Mouse (Mus musculus) heart, embryonic 14.5 days (tissue): Measurements from ENCODE around the gene Olfr67. TPM values are rescaled to one million over a fixed set of nuclear protein-coding genes. Genes with fewer than 3 reads are reported as not detected.
"Not testable (repeated sequence)": the region's sequence is repeated elsewhere in the genome, so short reads cannot be mapped to it uniquely, and the experiment has no call there.

Source experiments
- ATAC-seq: fragments of 200-750 bp; cut with Nextera tagmentation; 2 replicates; pipeline ENCODE4 v1.8.0; 2017; ENCODE audit warnings: low read depth, moderate TSS enrichment; ENCODE audit not compliant: insufficient number of reproducible peaks, insufficient read depth, low FRiP score
- H3K27ac ChIP-seq, 2 experiments: fragments of 200-500 bp in 1 of 2; fragments of 300-500 bp in 1 of 2; sonication (generic) in 1 of 2; replicated peaks in 1 of 2; 2 replicates each; pipeline ENCODE4 v1.5.1; 2012 to 2014; ENCODE audit warnings: low read depth in 2 of 2, low read length in 2 of 2, control low read depth in 1 of 2, mild to moderate bottlenecking in 1 of 2, mixed read lengths in 1 of 2; ENCODE audit not compliant: control insufficient read depth in 1 of 2, insufficient read depth in 1 of 2
- H3K27me3 ChIP-seq: fragments of 300-500 bp; sonication (generic); 2 replicates; pipeline ENCODE4 v1.6.1; 2014; ENCODE audit warnings: mild to moderate bottlenecking, low read length, control low read depth; ENCODE audit not compliant: control insufficient read depth, insufficient read depth
- H3K36me3 ChIP-seq: fragments of 300-500 bp; sonication (generic); 2 replicates; pipeline ENCODE4 v1.6.1; 2014; ENCODE audit warnings: mild to moderate bottlenecking, control low read depth, low read length, mixed read lengths; ENCODE audit not compliant: control insufficient read depth, insufficient read depth
- H3K4me1 ChIP-seq, 2 experiments: fragments of 200-500 bp in 1 of 2; fragments of 300-500 bp in 1 of 2; sonication (generic) in 1 of 2; 2 replicates each; pipeline ENCODE4 v1.6.1; 2012 to 2014; ENCODE audit warnings: low read length in 2 of 2, control low read depth in 1 of 2, mixed read lengths in 1 of 2; ENCODE audit not compliant: control insufficient read depth in 2 of 2, insufficient read depth in 2 of 2
- H3K4me2 ChIP-seq: fragments of 300-500 bp; sonication (generic); 2 replicates; pipeline ENCODE4 v1.6.1; 2014; ENCODE audit warnings: mild to moderate bottlenecking, low read length
- H3K4me3 ChIP-seq, 2 experiments: fragments of 200-500 bp in 1 of 2; fragments of 300-500 bp in 1 of 2; sonication (generic) in 1 of 2; 2 replicates each; pipeline ENCODE4 v1.5.1; 2012 to 2014; ENCODE audit warnings: low read length in 2 of 2, mild to moderate bottlenecking in 2 of 2, control low read depth in 1 of 2, low read depth in 1 of 2, moderate library complexity in 1 of 2; ENCODE audit not compliant: control insufficient read depth in 1 of 2, insufficient read depth in 1 of 2
- H3K9ac ChIP-seq: fragments of 300-500 bp; sonication (generic); 2 replicates; pipeline ENCODE4 v1.6.1; 2014; ENCODE audit warnings: mild to moderate bottlenecking, low read length
- H3K9me3 ChIP-seq: fragments of 300-500 bp; sonication (generic); 2 replicates; pipeline ENCODE4 v1.6.1; 2016; ENCODE audit warnings: low read length, control low read depth; ENCODE audit not compliant: control insufficient read depth
- WGBS: fragments of 180-500 bp; shearing (Covaris S2); extraction: QIAGEN DNeasy Blood & Tissue Kit; methylation state at CpG from one replicate; pipeline ENCODE4 v1.1.7; 2014; 5-methylcytosine and 5-hydroxymethylcytosine counted together
- polyA plus RNA-seq: library from polyadenylated mRNA; unstranded; fragments of >200 nt; fragmentation: Nextera tagmentation; extraction: Ambion mirVana; gene quantifications from 2 replicates; pipeline ENCODE4 v1.2.1, GENCODE M21; 2014

The Olfr67 gene
- polyA plus RNA-seq, 1 experiment from 2014 or later: not detected

DNA sequence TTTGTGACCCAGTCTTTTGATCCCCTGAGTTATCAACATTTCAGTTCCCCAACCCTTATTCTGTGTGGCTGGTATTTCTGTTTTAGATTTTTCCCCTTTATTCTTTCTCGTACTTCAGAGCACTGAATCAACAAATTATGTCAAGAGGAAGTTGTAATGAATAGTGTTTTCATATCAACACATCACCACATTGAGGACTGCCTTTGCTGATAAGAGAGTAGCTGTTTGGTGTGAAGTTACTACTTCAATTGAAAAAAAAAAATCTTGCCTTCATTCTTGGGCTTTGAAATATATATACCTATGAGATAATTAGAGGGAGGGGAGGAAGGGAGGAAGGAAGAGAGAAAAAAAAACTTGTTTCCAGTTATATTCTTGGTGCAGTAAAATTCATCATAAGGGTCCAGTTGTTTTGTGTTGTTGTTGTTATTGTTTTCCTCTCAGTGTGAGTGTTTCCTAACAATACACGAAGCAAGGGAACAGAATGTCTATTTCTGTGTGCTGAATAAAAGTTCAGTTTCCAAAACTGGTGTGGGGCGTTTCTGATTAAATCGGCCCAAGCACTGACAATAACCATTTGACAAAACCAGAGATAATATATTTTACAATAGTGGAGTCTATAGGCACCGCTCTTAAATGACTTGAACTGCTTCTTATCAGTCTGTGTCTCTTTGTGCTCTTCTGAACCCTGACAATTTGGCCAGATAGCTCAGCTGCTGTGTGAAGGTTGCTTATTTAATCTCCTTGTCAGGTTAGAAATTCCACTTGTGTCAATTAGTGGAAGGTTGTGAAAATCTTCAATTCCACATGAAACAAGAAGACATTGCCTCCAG is 17.6 kb upstream of the Olfr67 start:
- H3K4me2 ChIP-seq: no peak overlapping the region
- H3K9me3 ChIP-seq: no peaks in the 10 kb centered on the region
- no peak for ATAC-seq
- no peaks in the 10 kb centered on the region for H3K27me3 ChIP-seq
- H3K4me3 ChIP-seq: no peak overlapping the region
- H3K4me1 ChIP-seq: no peaks in the 10 kb centered on the region
- no peak overlapping the region for H3K27ac ChIP-seq
- WGBS: 19% methylated on average over 5 of the region's 5 CpGs
- no peaks in the 10 kb centered on the region for H3K36me3 ChIP-seq
- no peak overlapping the region for H3K9ac ChIP-seq

DNA sequence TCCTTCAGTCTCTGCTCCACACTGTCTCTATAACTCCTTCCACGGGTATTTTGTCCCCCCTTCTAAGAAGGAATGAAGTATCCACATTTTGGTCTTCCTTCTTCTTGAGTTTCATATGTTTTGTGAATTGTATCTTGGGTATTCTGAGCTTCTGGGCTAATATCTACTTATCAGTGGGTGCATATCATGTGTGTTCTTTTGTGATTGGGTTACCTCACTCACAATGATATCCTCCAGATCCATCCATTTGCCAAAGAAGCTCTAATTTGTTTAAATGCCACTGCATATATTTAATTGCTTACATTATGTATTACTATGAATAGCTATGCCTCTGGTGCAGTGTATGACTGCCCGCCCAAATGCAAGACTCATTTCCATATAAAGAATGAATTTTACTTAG is 16.5 kb upstream of the Olfr67 start:
- ATAC-seq, H3K36me3 ChIP-seq, H3K4me1 ChIP-seq, H3K4me3 ChIP-seq, H3K27ac ChIP-seq, H3K9me3 ChIP-seq, H3K4me2 ChIP-seq, H3K9ac ChIP-seq, H3K27me3 ChIP-seq: not testable (repeated sequence)
- WGBS: 69% methylated on average over 2 of the region's 2 CpGs

DNA sequence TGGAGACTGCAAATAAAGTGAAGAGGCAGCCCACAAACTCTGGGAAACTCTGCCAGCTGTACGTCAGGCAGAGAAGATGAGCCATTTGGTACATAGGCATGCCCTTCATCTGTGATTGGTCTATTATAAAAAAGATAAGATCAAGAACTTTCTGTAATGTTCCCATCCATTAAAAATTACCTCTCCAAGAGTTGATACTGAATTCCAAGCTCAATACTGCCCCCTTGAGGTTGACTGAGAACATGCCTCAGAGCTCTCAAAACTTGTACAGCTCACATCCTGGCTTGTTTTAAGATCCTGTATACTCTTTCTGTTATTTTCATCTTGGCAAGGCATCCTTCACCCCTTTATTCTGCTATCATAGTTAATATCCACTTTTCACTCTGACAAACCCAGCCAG is 15.2 kb upstream of the Olfr67 start:
- H3K4me1 ChIP-seq: no peaks in the 10 kb centered on the region
- no peaks in the 10 kb centered on the region for H3K27me3 ChIP-seq
- no peak overlapping the region for H3K27ac ChIP-seq
- H3K36me3 ChIP-seq: no peaks in the 10 kb centered on the region
- H3K4me3 ChIP-seq: no peak overlapping the region
- 68% methylated on average over 1 of the region's 1 CpGs for WGBS
- no peak overlapping the region for H3K4me2 ChIP-seq
- no peak overlapping the region for H3K9ac ChIP-seq
- no peak for ATAC-seq
- H3K9me3 ChIP-seq: no peaks in the 10 kb centered on the region

DNA sequence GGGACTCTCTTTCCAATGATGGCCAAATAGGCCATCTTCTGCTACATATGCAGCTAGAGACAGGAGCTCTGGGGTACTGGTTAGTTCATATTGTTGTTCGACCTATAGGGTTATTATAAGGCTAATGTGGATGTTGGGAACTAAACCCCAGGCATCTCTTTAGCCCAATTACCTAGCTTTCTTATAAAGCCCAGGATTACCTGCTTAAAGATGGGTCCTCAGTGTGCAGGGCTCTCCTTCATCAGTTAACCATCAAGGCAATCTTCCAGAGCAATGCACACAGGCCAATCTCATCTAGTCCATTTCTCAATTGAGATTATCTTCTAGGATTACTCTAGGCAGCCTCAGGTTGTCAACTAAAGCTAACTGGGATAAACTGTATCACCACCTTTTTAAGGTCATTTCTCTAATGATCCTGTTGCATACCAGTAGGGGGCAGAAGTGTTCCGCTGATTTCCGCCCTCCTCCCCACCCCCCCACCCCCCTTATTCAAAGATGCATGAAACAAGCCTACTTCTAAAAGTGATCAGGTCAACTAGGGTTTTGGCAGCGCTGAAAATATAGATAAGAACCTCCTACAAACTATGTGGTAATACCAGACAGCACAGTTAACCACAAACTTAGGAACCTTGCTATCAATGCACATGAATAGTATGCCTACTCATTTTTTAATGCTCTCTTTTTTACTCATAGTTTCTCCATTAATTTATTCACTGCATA is 1.2 kb upstream of the Olfr67 start:
- Histone ChIP-seq H3K9ac (no peak overlapping the region), H3K4me3 (no peak overlapping the region), H3K4me2 (no peak overlapping the region), H3K9me3 (no peaks in the 10 kb centered on the region), H3K27ac (no peak overlapping the region), H3K36me3 (no peaks in the 10 kb centered on the region), H3K27me3 (no peaks in the 10 kb centered on the region), H3K4me1 (no peaks in the 10 kb centered on the region)
- no peak for ATAC-seq
- WGBS: 15% methylated on average over 4 of the region's 4 CpGs

DNA sequence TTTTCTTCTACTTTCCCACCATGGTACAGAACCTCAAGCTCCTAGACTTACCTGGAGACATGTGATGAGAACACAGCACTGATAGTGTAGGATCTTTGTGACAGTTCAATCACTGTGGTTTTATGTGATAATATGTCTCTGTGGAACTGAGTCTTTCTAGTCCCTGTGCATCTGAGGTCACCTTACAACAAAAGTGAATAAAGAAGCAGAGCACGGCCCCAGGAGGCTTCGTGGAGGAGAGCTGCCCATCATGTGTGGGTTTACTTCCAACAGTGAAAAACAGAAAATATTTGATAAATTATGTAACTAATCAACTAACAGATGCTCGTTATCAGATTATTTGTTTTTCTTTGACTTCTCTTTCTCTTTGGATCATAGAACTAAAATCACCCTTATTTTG is 12.0 kb downstream of the Olfr67 start, which contains the start of gene Olfr68:
Gene Olfr68, minus strand, starts transcription at position 101 of the 400 bp plus-strand sequence.
- Histone ChIP-seq H3K36me3 (no peaks in the 10 kb centered on the region), H3K9ac (no peak within 1 kb of the TSS), H3K27me3 (no peaks in the 10 kb centered on the region), H3K4me1 (no peaks in the 10 kb centered on the region), H3K9me3 (no peaks in the 10 kb centered on the region), H3K4me2 (no peak within 1 kb of the TSS), H3K4me3 (no peak within 1 kb of the TSS), H3K27ac (no peak within 1 kb of the TSS)
- WGBS: 71% methylated on average over 3 of the region's 3 CpGs
- no peak for ATAC-seq

DNA sequence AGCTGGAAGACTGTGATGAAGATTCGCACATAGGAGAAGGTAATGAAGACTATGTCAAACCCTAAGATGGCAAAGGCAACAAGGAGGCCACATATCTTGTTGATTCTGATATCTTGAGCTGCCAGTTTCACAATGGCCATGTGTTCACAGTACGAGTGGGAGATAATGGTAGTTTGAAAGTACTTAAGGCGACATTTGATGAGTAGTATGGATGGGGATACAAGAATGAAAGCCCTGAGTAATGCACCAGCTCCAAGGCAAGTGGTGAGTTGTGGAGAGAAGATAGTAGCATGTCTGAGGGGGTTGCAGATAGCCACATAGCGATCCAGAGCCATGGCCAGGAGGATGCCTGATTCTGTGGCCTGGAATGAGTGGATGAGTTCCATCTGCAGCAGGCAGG is 14.0 kb downstream of the Olfr67 start:
- 49% methylated on average over 3 of the region's 4 CpGs for WGBS

DNA sequence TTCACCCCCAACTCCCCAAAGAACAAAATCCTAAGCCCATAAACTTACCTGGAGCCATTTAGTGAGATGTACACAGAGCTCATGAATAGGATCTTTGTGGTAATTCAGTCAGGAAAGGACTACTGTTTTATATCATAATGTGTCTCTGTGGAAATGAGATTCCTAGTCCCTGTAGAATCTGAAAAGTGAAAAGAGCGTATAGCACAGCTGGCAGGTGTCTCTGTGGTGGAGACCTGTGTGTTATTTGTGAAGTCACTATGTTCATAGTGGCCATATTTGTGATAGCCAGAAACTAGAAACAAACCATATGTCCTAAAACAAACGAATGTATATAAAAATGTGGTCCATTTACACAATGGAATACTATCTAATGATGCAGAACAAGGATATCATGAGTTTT is 20.1 kb downstream of the Olfr67 start, which contains the start of gene Olfr69:
Gene Olfr69, minus strand, starts transcription at position 101 of the 400 bp plus-strand sequence.
- no peak for ATAC-seq

More for the DNA sequence above, 14.0 kb downstream of the Olfr67 start:
- H3K9me3 ChIP-seq, H3K9ac ChIP-seq, H3K4me3 ChIP-seq, H3K4me2 ChIP-seq, H3K36me3 ChIP-seq, H3K4me1 ChIP-seq, H3K27me3 ChIP-seq, ATAC-seq, H3K27ac ChIP-seq: not testable (repeated sequence)

More for the DNA sequence above, 20.1 kb downstream of the Olfr67 start, which contains the start of gene Olfr69:
- Histone ChIP-seq H3K27me3 (no peaks in the 10 kb centered on the region), H3K27ac (no peak within 1 kb of the TSS), H3K4me3 (no peak within 1 kb of the TSS), H3K9ac (no peak within 1 kb of the TSS), H3K36me3 (no peaks in the 10 kb centered on the region), H3K4me1 (no peaks in the 10 kb centered on the region), H3K9me3 (no peaks in the 10 kb centered on the region), H3K4me2 (no peak within 1 kb of the TSS)
- WGBS: 73% methylated on average over 2 of the region's 2 CpGs
